Mouse (Mus musculus) midbrain, postnatal 0 days (tissue): ENCODE data around the gene Pdzd3. TPM values are rescaled to one million over a fixed set of nuclear protein-coding genes. Genes with fewer than 3 reads are reported as not detected.

Experiments
- ATAC-seq: fragments of 200-750 bp; cut with Nextera tagmentation; 2 replicates; pipeline ENCODE4 v1.8.0; 2017; ENCODE audit warnings: moderate number of reproducible peaks, mild to moderate bottlenecking, moderate TSS enrichment, moderate library complexity; ENCODE audit not compliant: low FRiP score
- DNase-seq: peaks from one replicate; pipeline ENCODE4 v3.0.0-alpha.2; 2015; ENCODE audit warnings: low spot score
- H3K27ac ChIP-seq: fragments of 300-500 bp; sonication (generic); 2 replicates; pipeline ENCODE4 v1.5.1; 2014; ENCODE audit warnings: low read depth, mild to moderate bottlenecking, low read length, mixed read lengths
- H3K27me3 ChIP-seq: fragments of 300-500 bp; sonication (generic); 2 replicates; pipeline ENCODE4 v1.6.1; 2014; ENCODE audit warnings: low read length, control low read depth, mixed read lengths; ENCODE audit not compliant: insufficient read depth
- H3K36me3 ChIP-seq: fragments of 300-500 bp; sonication (generic); 2 replicates; pipeline ENCODE4 v1.6.1; 2014; ENCODE audit warnings: low read length, control low read depth, mixed read lengths; ENCODE audit not compliant: insufficient read depth
- H3K4me1 ChIP-seq: fragments of 300-500 bp; sonication (generic); 2 replicates; pipeline ENCODE4 v1.6.1; 2014; ENCODE audit warnings: mild to moderate bottlenecking, control low read depth, antibody characterized with exemption, low read length, mixed read lengths; ENCODE audit not compliant: insufficient read depth
- H3K4me2 ChIP-seq: fragments of 300-500 bp; sonication (generic); 2 replicates; pipeline ENCODE4 v1.6.1; 2014; ENCODE audit warnings: low read depth, mild to moderate bottlenecking, low read length, mixed read lengths; ENCODE audit not compliant: poor library complexity, severe bottlenecking
- H3K4me3 ChIP-seq: fragments of 300-500 bp; sonication (generic); 2 replicates; pipeline ENCODE4 v1.5.1; 2014; ENCODE audit warnings: low read depth, mild to moderate bottlenecking, low read length, moderate library complexity
- H3K9ac ChIP-seq: fragments of 300-500 bp; sonication (generic); replicated peaks from 2 replicates; pipeline ENCODE4 v1.6.1; 2014; ENCODE audit warnings: mild to moderate bottlenecking, low read length, moderate library complexity, mixed read lengths; ENCODE audit not compliant: poor library complexity, severe bottlenecking
- H3K9me3 ChIP-seq: fragments of 300-500 bp; sonication (generic); 2 replicates; pipeline ENCODE4 v1.6.1; 2016; ENCODE audit warnings: low read length, control low read depth
- CTCF ChIP-seq: IDR thresholded peaks from 2 replicates; pipeline ENCODE4 v1.5.1; 2016; ENCODE audit warnings: antibody characterized with exemption, mild to moderate bottlenecking
- WGBS: fragments of 180-500 bp; shearing (Covaris S2); extraction: QIAGEN DNeasy Blood & Tissue Kit; methylation state at CpG from one replicate; pipeline ENCODE4 v1.1.7; 2014; 5-methylcytosine and 5-hydroxymethylcytosine counted together
- polyA plus RNA-seq: library from polyadenylated mRNA; unstranded; fragments of >200 nt; fragmentation: Nextera tagmentation; extraction: Ambion mirVana; gene quantifications from 2 replicates; pipeline ENCODE4 v1.2.1, GENCODE M21; 2015
- total RNA-seq: library from RNA; depleted of rRNA; stranded (reverse); fragments of >200 nt; gene quantifications from 2 replicates; pipeline ENCODE4 v1.2.3, GENCODE M21; 2014; rRNA removed

Pdzd3 gene
- total and polyA plus RNA-seq, 2 experiments from 2014 or later, result 0.27 to 0.58 TPM

DNA sequence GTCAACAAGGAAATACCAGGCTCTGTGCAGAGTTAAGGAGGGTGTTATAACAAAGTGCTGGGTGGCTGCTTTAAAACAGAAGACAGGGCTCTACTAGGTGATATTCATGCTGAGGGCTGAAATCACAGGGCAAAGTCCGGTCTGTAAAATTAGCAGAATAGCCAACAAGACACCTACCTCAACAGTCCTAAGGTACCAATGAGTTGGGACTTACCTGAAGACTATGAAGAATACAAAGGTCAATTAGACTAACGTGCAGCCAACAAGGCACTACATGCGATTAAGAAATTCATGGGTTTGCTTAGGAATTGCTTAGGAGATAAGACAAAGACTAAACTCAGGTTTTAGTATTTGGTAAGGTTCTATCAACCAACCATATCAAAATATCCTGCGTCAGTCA lies 41.9 kb downstream of the Pdzd3 start:
- no peak overlapping the region for H3K9ac ChIP-seq
- WGBS, result 98% methylated on average over 4 of the region's 4 CpGs
- H3K4me1 ChIP-seq, result no peaks in the 10 kb centered on the region
- no peak overlapping the region for H3K4me2 ChIP-seq
- no peaks in the 10 kb centered on the region for H3K27me3 ChIP-seq
- H3K9me3 ChIP-seq, result no peaks in the 10 kb centered on the region
- ATAC-seq (no peak), DNase-seq (no peak)
- TF ChIP-seq CTCF, result no peak
- no peak overlapping the region for H3K4me3 ChIP-seq
- H3K36me3 ChIP-seq, result no peaks in the 10 kb centered on the region
- H3K27ac ChIP-seq, result no peak overlapping the region

DNA sequence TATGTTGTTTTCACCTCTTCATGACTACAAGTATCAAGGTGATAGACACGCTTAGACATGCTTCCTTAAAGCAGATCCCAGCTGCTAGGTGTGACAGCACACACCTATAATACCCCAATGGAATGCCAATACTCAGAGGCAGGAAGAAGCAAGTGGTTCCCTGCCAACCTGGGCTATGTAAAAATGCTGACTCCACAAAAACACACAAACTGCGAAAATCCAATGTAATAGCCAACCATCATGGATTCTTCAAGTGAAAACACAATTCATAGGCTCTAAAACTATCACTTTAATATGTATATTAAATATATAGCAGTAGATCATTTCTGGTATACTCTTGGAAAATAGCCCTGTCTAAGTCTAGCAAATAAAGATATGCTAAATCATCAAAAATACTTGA lies 43.4 kb downstream of the Pdzd3 start:
- 96% methylated on average over 2 of the region's 2 CpGs for WGBS
- H3K9ac ChIP-seq, result no peak overlapping the region
- TF ChIP-seq CTCF, result no peak
- no peaks in the 10 kb centered on the region for H3K27me3 ChIP-seq
- H3K9me3 ChIP-seq, result no peaks in the 10 kb centered on the region
- H3K4me1 ChIP-seq, result no peaks in the 10 kb centered on the region
- H3K4me3 ChIP-seq, result no peak overlapping the region
- H3K4me2 ChIP-seq, result no peak overlapping the region
- no peaks in the 10 kb centered on the region for H3K36me3 ChIP-seq
- H3K27ac ChIP-seq, result no peak overlapping the region
- DNase-seq (no peak), ATAC-seq (no peak)

DNA sequence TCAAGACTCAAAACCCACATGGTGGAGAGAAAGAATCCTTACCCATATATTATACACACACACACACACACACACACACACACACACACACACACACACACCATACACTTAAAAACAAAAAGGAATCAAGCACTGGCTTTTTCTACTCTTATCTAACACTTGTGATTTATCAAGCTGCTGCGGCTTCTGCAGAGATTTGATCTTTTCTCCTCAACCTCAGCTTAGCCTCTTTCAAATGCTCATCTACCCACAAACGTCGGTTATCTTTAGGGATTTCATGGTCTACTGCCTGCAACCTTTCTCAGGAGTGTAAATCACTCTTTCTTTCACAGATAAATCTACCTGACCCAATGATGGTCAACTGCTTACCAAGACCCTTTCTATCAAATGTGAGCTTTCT lies 50.8 kb downstream of the Pdzd3 start:
- Histone ChIP-seq H3K27ac (no peak overlapping the region), H3K4me2 (no peak overlapping the region), H3K9ac (no peak overlapping the region), H3K27me3 (no peaks in the 10 kb centered on the region), H3K4me3 (no peak overlapping the region), H3K9me3 (no peaks in the 10 kb centered on the region), H3K4me1 (no peaks in the 10 kb centered on the region), H3K36me3 (peaks cover 6% of the 10 kb centered on the region; the same call in 1 of the 2 replicates)
- 58% methylated on average over 3 of the region's 3 CpGs for WGBS
- no peak for TF ChIP-seq CTCF
- ATAC-seq, result no peak
- DNase-seq, result no peak

DNA sequence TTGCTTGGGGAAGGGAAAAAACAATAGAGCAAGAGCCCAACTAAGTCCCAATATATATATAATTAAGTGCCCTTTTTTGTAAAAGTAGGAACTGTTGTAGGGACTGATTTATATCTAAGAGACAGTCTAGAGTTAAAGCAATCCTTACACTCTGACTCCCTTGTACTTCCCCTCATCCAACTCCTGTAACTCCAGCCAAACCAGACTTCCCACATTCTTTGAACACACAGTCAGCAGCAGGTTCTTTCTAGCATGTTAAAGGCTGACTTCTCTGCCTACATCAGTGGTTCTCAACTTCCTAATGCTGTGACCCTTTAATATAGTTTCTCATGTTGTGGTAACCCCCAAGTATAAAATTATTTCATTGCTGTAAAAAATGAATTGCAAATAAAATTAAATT lies 51.7 kb downstream of the Pdzd3 start:
- DNase-seq (no peak), ATAC-seq (no peak)
- peaks cover 6% of the 10 kb centered on the region; the same call in 1 of the 2 replicates for H3K36me3 ChIP-seq
- no peak overlapping the region for H3K4me3 ChIP-seq
- no peak overlapping the region for H3K27ac ChIP-seq
- H3K4me1 ChIP-seq, result no peaks in the 10 kb centered on the region
- no peaks in the 10 kb centered on the region for H3K27me3 ChIP-seq
- no peak for TF ChIP-seq CTCF
- H3K9ac ChIP-seq, result no peak overlapping the region
- no peaks in the 10 kb centered on the region for H3K9me3 ChIP-seq
- H3K4me2 ChIP-seq, result no peak overlapping the region

DNA sequence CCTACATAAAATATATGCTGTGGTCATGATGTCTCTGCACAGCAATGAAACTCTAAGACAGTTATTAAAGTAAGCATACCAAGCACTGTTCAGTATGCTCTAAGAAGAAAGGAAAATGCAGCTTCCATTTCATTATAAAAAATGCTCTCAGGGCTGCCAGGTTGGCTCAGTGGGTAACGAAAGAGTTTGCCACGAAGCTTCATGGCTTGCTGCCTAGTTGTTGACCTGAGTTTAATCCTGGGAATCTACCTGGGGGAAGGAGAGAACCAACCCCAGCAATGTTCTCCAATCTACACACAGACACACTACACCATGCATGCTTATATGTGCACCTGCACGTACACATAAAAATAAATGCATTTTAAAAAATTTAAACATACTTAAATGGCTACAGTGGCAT lies 52.1 kb downstream of the Pdzd3 start:
- Histone ChIP-seq H3K4me3 (no peak overlapping the region), H3K4me2 (no peak overlapping the region), H3K4me1 (no peaks in the 10 kb centered on the region), H3K27ac (no peak overlapping the region), H3K9me3 (no peaks in the 10 kb centered on the region), H3K36me3 (peaks cover 6% of the 10 kb centered on the region; the same call in 1 of the 2 replicates), H3K9ac (no peak overlapping the region), H3K27me3 (no peaks in the 10 kb centered on the region)
- DNase-seq, result no peak
- TF ChIP-seq CTCF, result no peak
- WGBS, result 79% methylated on average over 3 of the region's 3 CpGs
- no peak for ATAC-seq

Other genes starting within 250 kb of the Pdzd3 start
- gene Thy1, start 208.1 kb downstream of the Pdzd3 start, total RNA-seq, result 52.8 and 98.0 TPM in 2 replicates
- gene Thy1, start 208.1 kb downstream of the Pdzd3 start, polyA plus RNA-seq, result 24.7 and 28.8 TPM in 2 replicates
- gene Usp2, start 184.4 kb downstream of the Pdzd3 start, total RNA-seq, result 7.5 and 8.0 TPM in 2 replicates
- gene Usp2, start 184.4 kb downstream of the Pdzd3 start, polyA plus RNA-seq, result 14.5 and 15.1 TPM in 2 replicates
- gene Mfrp, start 149.7 kb downstream of the Pdzd3 start, total RNA-seq, result 0.19 and 2.8 TPM in 2 replicates
- 0.05 TPM in 1 of 2 replicates, not detected in the other for gene Mfrp, start 149.7 kb downstream of the Pdzd3 start, polyA plus RNA-seq
- 16.6 and 29.0 TPM in 2 replicates for gene C1qtnf5, start 144.2 kb downstream of the Pdzd3 start, total RNA-seq
- 9.9 and 10.7 TPM in 2 replicates for gene C1qtnf5, start 144.2 kb downstream of the Pdzd3 start, polyA plus RNA-seq
- not detected in 2 replicates for gene Gm49380, start 138.0 kb downstream of the Pdzd3 start, total RNA-seq
- 0.07 and 0.27 TPM in 2 replicates for gene Gm49380, start 138.0 kb downstream of the Pdzd3 start, polyA plus RNA-seq
- 13.0 and 15.0 TPM in 2 replicates for gene Rnf26, start 138.0 kb downstream of the Pdzd3 start, total RNA-seq
- gene Rnf26, start 138.0 kb downstream of the Pdzd3 start, polyA plus RNA-seq, result 33.4 and 34.1 TPM in 2 replicates
- gene Mcam, start 117.0 kb downstream of the Pdzd3 start, total RNA-seq, result 14.6 and 19.9 TPM in 2 replicates
- gene Mcam, start 117.0 kb downstream of the Pdzd3 start, polyA plus RNA-seq, result 4.4 TPM in 2 replicates
- 32.1 and 43.9 TPM in 2 replicates for gene Cbl, start 17.4 kb downstream of the Pdzd3 start, total RNA-seq
- gene Cbl, start 17.4 kb downstream of the Pdzd3 start, polyA plus RNA-seq, result 14.7 and 17.3 TPM in 2 replicates
- 3.0 and 6.1 TPM in 2 replicates for gene Ccdc153, start 10.8 kb downstream of the Pdzd3 start, total RNA-seq
- 2.7 TPM in 2 replicates for gene Ccdc153, start 10.8 kb downstream of the Pdzd3 start, polyA plus RNA-seq
- gene Nlrx1, start 17.1 kb upstream of the Pdzd3 start, total RNA-seq, result 4.2 and 6.2 TPM in 2 replicates
- 6.0 and 6.9 TPM in 2 replicates for gene Nlrx1, start 17.1 kb upstream of the Pdzd3 start, polyA plus RNA-seq
- 60.0 and 65.8 TPM in 2 replicates for gene Abcg4, start 37.1 kb upstream of the Pdzd3 start, total RNA-seq
- 27.9 and 28.2 TPM in 2 replicates for gene Abcg4, start 37.1 kb upstream of the Pdzd3 start, polyA plus RNA-seq
- gene Hinfp, start 54.2 kb upstream of the Pdzd3 start, total RNA-seq, result 21.8 and 25.3 TPM in 2 replicates
- 15.2 and 15.4 TPM in 2 replicates for gene Hinfp, start 54.2 kb upstream of the Pdzd3 start, polyA plus RNA-seq
- gene C2cd2l, start 68.8 kb upstream of the Pdzd3 start, total RNA-seq, result 48.9 and 57.1 TPM in 2 replicates
- gene C2cd2l, start 68.8 kb upstream of the Pdzd3 start, polyA plus RNA-seq, result 22.6 and 23.6 TPM in 2 replicates
- 23.2 and 27.2 TPM in 2 replicates for gene Dpagt1, start 74.5 kb upstream of the Pdzd3 start, total RNA-seq
- 33.6 and 34.1 TPM in 2 replicates for gene Dpagt1, start 74.5 kb upstream of the Pdzd3 start, polyA plus RNA-seq
- 91.7 and 145 TPM in 2 replicates for gene H2afx, start 83.2 kb upstream of the Pdzd3 start, total RNA-seq
- gene H2afx, start 83.2 kb upstream of the Pdzd3 start, polyA plus RNA-seq, result 112 and 119 TPM in 2 replicates
- gene Hmbs, start 92.8 kb upstream of the Pdzd3 start, total RNA-seq, result 30.1 and 31.7 TPM in 2 replicates
- 55.5 and 56.9 TPM in 2 replicates for gene Hmbs, start 92.8 kb upstream of the Pdzd3 start, polyA plus RNA-seq
- 41.5 and 42.6 TPM in 2 replicates for gene Vps11, start 110.2 kb upstream of the Pdzd3 start, total RNA-seq
- gene Vps11, start 110.2 kb upstream of the Pdzd3 start, polyA plus RNA-seq, result 41.5 and 43.3 TPM in 2 replicates
- 64.7 and 78.8 TPM in 2 replicates for gene Hyou1, start 128.0 kb upstream of the Pdzd3 start, total RNA-seq
- gene Hyou1, start 128.0 kb upstream of the Pdzd3 start, polyA plus RNA-seq, result 16.9 and 18.5 TPM in 2 replicates
- 70.7 and 99.6 TPM in 2 replicates for gene Slc37a4, start 145.4 kb upstream of the Pdzd3 start, total RNA-seq
- gene Slc37a4, start 145.4 kb upstream of the Pdzd3 start, polyA plus RNA-seq, result 35.9 and 42.2 TPM in 2 replicates
- gene Rps25, start 155.7 kb upstream of the Pdzd3 start, total RNA-seq, result 298 and 395 TPM in 2 replicates
- 1,596 and 1,621 TPM in 2 replicates for gene Rps25, start 155.7 kb upstream of the Pdzd3 start, polyA plus RNA-seq
- 149 and 166 TPM in 2 replicates for gene Trappc4, start 156.1 kb upstream of the Pdzd3 start, total RNA-seq
- 326 and 327 TPM in 2 replicates for gene Trappc4, start 156.1 kb upstream of the Pdzd3 start, polyA plus RNA-seq
- gene Ccdc84, start 167.1 kb upstream of the Pdzd3 start, total RNA-seq, result 20.0 and 23.2 TPM in 2 replicates
- gene Ccdc84, start 167.1 kb upstream of the Pdzd3 start, polyA plus RNA-seq, result 30.2 and 36.1 TPM in 2 replicates
- not detected in 2 replicates for gene Foxr1, start 189.7 kb upstream of the Pdzd3 start, total RNA-seq
- not detected in 2 replicates for gene Foxr1, start 189.7 kb upstream of the Pdzd3 start, polyA plus RNA-seq
- gene Upk2, start 203.5 kb upstream of the Pdzd3 start, total RNA-seq, result not detected in 2 replicates
- not detected in 2 replicates for gene Upk2, start 203.5 kb upstream of the Pdzd3 start, polyA plus RNA-seq
- 42.1 and 61.1 TPM in 2 replicates for gene Bcl9l, start 231.4 kb upstream of the Pdzd3 start, total RNA-seq
- 10.0 and 10.4 TPM in 2 replicates for gene Bcl9l, start 231.4 kb upstream of the Pdzd3 start, polyA plus RNA-seq